Mouse (Mus musculus): ENCODE data around the gene Spns3. TPM values are rescaled to one million over a fixed set of nuclear protein-coding genes. Genes with fewer than 3 reads are reported as not detected.

The Spns3 gene
- polyA plus RNA-seq, 1 experiment: 2.5 TPM

DNA sequence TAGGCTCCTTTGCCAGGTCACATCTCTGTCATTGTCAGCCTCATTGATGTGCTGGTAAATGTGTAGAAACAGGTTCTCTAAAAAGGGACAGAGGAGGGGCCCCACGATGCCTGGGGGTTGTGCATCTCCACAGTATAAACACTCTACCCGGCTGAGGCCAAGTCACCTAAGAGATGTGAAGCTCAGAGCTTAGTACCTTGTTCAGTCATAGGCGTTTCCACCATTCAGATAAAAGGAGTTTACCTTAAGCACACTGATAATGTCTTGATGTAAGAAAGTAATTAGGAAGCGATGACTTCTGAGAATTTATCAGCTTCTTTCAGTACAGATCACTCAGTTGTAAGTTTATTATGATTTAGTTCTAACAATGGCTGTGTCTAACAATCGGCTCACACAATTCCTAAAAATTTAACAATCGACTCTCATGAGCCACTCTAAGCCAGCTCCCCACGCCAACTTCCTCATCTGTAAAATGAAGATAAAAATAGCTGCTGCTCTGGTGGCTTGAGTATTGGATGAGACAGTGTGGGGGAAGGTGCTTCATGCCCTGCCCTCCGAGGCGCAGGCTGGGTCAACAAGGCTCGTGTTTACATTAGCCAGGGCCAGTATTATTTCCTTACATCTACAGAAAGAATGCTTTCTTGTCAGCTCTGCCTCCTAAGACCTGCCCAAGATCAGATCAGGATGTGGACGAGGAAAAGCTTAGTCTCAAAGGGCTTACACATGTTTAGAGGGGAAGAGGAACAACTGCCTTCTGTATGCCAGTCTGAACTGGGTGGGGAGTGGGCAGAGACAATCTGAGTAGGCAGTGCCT is 83.4 kb downstream of the Spns3 start:
- 4% methylated on average over 11 of the region's 11 CpGs for WGBS
- DNase-seq (ENCODE audit: low read depth, low spot score): no peak

DNA sequence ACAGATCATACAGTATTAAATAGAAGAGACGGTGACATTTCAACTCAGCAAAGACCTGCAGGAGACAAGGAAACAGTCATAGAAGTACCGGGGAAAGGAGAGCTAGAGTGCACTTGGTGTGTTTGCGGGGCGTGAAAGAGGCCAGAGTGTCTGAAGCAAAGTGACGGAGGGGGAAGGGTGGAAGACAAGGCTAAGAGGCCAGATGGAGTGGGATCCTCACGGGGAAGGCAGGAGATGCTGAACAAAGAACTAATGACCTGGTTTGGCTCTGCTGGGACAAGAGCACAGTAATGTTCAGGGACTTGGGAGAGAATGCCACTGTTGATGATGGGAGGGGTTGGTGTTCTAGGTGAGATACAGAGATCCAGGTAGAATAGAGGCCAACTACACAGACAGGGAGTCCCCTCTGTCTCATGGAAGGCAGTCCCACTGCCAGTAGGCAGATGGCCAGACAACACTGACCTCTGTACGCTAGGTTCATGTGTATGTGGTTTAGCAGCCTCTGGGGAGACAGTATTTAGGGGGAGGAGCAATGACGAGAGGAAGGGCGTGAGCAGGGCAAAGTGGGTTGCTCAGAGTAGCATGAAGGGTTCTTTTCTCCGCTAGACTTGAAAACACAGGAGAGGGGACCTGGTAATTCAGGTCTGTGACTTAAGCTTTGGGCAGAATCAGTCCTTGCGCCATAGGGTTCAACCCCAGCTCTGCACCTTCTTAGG is 84.2 kb downstream of the Spns3 start:
- no peak for DNase-seq (ENCODE audit: low read depth, low spot score)
- WGBS: 33% methylated on average over 11 of the region's 11 CpGs

DNA sequence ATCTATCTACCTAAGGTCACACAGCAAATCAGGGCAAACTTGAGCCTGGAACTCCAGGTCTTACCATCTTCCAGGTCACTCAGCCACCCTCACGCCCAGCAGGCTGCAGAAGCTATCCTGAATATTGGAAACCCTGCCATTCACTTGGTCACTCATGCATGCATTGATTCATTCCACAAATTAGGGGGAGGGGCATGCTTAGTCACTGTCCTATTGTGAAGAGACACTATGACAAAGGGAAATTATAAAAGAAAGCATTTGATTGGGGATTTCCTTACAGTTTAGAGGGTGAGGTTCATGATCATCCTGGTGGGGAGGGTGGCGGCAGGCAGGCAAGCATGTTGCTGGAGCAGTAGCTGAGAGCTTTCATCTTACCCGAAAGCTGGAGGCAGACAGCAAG is 85.5 kb downstream of the Spns3 start:
- 63% methylated on average over 3 of the region's 3 CpGs for WGBS

DNA sequence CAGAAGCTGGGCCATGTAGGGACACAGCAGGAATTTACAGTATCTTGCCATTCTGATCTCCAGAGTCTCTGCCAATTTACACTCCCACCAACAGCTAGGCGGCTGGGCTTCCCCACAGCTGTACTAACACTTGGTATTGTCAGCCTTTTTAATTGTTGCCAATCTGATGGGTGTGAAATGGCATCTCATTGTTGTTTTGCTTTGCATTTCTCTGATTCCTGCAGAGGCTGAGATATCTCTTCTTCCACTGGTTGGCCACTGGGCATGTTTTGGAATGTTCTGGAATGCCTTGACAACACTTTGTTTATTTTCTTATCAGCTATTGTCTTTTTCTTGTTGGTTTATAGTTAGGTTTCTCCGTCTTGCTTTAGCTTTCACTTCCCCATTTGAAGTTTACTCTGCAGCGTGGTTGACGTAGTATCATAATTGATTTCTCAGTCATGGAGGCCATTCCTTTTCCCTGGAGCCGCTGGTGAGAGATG is 88.8 kb downstream of the Spns3 start:
- no peak for DNase-seq (ENCODE audit: low read depth, low spot score)
- 29% methylated on average over 5 of the region's 5 CpGs for WGBS

More for the DNA sequence above, 85.5 kb downstream of the Spns3 start:
- DNase-seq (ENCODE audit: low read depth, low spot score): no peak

DNA sequence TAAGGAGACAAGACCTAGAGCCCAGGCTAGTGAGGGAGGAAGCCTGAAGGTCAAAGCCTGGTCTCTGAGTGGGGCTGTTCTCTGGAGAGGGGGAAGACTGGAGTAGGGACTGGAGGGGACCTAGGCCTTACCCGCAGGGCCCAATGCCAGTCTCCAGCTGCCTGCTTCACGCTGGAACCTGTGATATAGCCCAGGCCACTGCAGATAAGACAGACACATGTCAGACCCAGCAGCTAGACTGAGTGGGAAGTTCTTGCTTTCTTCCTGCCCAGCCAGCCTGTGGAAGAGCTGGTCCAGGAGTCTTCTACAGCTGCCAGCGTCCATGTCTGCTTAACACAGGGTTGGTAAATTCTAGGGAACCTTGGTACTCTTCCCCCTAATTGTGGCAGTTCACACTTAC is 91.8 kb downstream of the Spns3 start:
- DNase-seq (ENCODE audit: low read depth, low spot score): no peak
- 81% methylated on average over 3 of the region's 3 CpGs for WGBS

DNA sequence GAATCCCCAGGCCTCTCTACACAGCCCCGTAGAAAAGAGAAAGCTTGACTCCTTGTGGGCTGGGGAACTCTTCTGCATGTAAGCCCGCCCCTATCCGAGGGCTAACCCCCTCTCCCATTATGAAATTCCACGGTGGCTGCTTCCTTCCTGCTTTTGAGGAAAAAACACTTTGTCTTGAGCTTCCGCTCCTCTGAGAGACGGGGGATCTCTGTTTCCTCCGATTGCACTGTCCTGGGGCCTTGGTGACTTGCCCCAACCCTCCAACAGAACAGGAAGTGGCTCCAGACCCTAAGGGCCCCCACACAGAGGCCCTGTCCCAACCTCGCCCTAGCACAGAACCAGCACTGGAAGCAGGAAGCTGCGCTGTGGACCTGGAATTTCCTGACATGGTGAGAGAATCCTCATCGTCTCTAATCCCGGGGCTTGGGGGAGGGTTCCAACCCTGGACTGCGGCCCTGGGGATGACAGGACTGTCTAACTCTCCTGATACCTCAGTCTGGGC is 92.3 kb downstream of the Spns3 start:
- DNase-seq (ENCODE audit: low read depth, low spot score): no peak
- 72% methylated on average over 12 of the region's 12 CpGs for WGBS

DNA sequence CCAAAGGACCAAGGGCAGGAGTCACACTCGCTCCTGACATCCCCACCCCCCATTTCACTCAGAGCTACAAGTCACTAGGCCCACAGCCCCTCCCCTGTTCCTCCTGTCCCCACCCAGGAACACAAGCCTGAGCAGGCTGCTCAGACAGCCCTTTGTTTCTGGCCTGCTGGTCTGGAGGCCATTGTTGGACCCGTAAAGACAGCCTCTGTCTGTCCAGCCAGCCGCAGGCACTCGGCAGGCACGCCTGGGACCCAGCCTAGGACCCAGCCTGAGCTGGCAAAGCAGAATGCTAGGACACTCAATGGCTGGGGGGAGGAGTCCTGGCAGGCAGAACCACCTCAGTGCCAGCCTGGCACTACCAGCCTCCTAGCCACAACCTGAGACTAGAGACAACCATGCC is 94.6 kb downstream of the Spns3 start:
- WGBS: 67% methylated on average over 5 of the region's 5 CpGs
- DNase-seq (ENCODE audit: low read depth, low spot score): no peak

- 68% methylated on average over 15 of the region's 15 CpGs for WGBS
- DNase-seq (ENCODE audit: low read depth, low spot score): no peak
Observed at GRCm38 (mm10) chr11:72453105-72453953, 97.0 kb downstream of the Spns3 start.

GRCm38 (mm10) chr11:72452140-72452665 is 98.1 kb downstream of the Spns3 start:
- no peak for DNase-seq (ENCODE audit: low read depth, low spot score)
- 89% methylated on average over 3 of the region's 3 CpGs for WGBS

DNA sequence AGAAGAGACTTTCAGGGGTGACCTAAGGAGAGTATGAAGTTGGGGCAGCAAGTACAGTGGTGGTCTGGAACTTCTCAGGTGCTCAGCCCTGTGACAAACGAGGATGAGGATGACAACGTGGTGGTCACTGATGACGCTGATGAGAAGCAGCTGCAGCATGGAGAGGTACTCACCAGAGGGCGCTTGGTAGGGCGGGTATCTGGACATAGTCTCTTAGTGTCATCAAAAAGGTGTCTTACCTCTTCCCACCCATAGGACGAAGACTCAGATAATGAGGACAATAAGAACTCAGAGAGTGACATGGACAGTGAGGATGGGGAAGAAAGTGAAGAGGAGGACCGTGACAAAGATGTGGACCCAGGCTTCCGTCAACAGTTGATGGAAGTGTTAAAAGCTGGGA is 102.8 kb downstream of the Spns3 start:
- WGBS: 78% methylated on average over 8 of the region's 8 CpGs
- no peak for DNase-seq (ENCODE audit: low read depth, low spot score)

DNA sequence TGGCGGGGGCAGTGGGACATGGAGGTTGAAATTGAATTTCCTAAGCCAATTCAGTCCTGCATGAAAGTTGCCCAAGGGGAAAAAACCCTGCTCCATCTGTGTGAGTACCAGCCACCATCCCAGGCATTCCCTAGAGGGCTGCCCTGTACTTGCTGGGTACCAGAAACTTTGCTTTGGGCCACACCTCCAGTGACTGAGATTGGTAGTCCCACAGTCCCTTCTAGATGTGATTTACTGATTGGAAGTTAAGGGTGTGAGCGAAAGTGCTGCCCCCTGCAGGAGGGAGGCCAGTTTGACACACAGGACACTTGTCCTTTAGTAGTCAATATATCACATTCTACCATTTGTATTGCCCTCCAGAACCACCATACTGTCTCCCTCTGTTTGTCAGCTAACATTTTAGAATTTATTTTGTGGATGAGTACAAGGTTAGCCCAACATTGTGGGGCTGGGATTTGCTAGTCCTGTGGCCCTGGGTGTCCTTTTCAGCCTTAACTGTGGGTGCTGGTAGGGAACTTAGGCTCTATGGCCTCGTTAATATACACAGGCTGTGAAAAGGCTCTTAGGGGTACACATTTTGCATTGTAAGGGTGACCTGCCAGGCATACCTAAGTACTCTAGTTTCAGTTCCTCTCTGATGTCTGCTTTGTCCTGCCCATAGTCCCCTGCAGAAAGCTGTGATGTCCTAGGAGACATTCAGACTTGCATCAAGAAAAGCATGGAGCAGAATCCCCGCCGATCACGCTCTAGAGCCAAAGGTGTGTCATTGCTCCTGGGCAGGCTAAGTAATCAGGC is 103.8 kb downstream of the Spns3 start:
- 80% methylated on average over 6 of the region's 6 CpGs for WGBS
- DNase-seq (ENCODE audit: low read depth, low spot score): no peak

Other genes starting within 250 kb of the Spns3 start
- gene Xaf1, start 248.9 kb downstream of the Spns3 start, polyA plus RNA-seq (2012; rRNA removed): 24.7 and 29.9 TPM in 2 replicates
- gene Fbxo39, start 236.1 kb downstream of the Spns3 start, polyA plus RNA-seq (2012; rRNA removed): 0.05 TPM in 1 of 2 replicates, not detected in the other
- gene Tekt1, start 188.1 kb downstream of the Spns3 start, polyA plus RNA-seq (2012; rRNA removed): not detected in 2 replicates
- gene Smtnl2, start 138.8 kb downstream of the Spns3 start, polyA plus RNA-seq (2012; rRNA removed): 1.9 and 2.6 TPM in 2 replicates
- 51.0 and 54.3 TPM in 2 replicates for gene Ggt6, start 115.0 kb downstream of the Spns3 start, polyA plus RNA-seq (2012; rRNA removed)
- gene Mybbp1a, start 109.2 kb downstream of the Spns3 start, polyA plus RNA-seq (2012; rRNA removed): 34.1 and 39.2 TPM in 2 replicates
- gene Spns2, start 60.6 kb downstream of the Spns3 start, polyA plus RNA-seq (2012; rRNA removed): 15.1 and 42.2 TPM in 2 replicates
- gene Ube2g1, start 56.8 kb upstream of the Spns3 start, polyA plus RNA-seq (2012; rRNA removed): 4.6 and 8.1 TPM in 2 replicates
- gene Ankfy1, start 139.5 kb upstream of the Spns3 start, polyA plus RNA-seq (2012; rRNA removed): 25.5 and 35.2 TPM in 2 replicates
- 3.9 and 5.8 TPM in 2 replicates for gene Cyb5d2, start 245.6 kb upstream of the Spns3 start, polyA plus RNA-seq (2012; rRNA removed)
- gene Zzef1, start 245.7 kb upstream of the Spns3 start, polyA plus RNA-seq (2012; rRNA removed): 56.0 and 81.0 TPM in 2 replicates

All from large intestine, adult 2 months (tissue).